Mouse (Mus musculus) cerebellum, adult 8-10 months (tissue): Measurements from ENCODE around the gene Zkscan6.

Source experiments
- DNase-seq: peaks from one replicate; pipeline ENCODE4 v3.0.0; 2022

The Zkscan6 gene

GRCm38 (mm10) chr11:65806909-65807504 lies at the start of gene Zkscan6:
TSS of gene Zkscan6 (plus strand) at chr11:65807175.
- peak; percentile 86 for DNase-seq

GRCm38 (mm10) chr11:65759350-65759749 lies 47.6 kb upstream of the Zkscan6 start:
- no peak for DNase-seq

- no peak for DNase-seq
These were observed 46.1 kb upstream of the Zkscan6 start for GRCm38 (mm10) chr11:65760912-65761311.

- DNase-seq: no peak
These were observed 38.5 kb upstream of the Zkscan6 start for GRCm38 (mm10) chr11:65768445-65768844.

GRCm38 (mm10) chr11:65769990-65770389 lies 37.0 kb upstream of the Zkscan6 start:
- no peak for DNase-seq

- DNase-seq: no peak
These were observed 35.4 kb upstream of the Zkscan6 start for GRCm38 (mm10) chr11:65771546-65771945.

- DNase-seq: no peak
These were observed 33.4 kb upstream of the Zkscan6 start for GRCm38 (mm10) chr11:65773535-65773934.

GRCm38 (mm10) chr11:65773946-65774656 lies 32.9 kb upstream of the Zkscan6 start:
- DNase-seq: no peak

GRCm38 (mm10) chr11:65776906-65777611 lies 29.9 kb upstream of the Zkscan6 start:
- DNase-seq: no peak

GRCm38 (mm10) chr11:65777810-65778209 lies 29.2 kb upstream of the Zkscan6 start:
- no peak for DNase-seq

GRCm38 (mm10) chr11:65779066-65779465 lies 27.9 kb upstream of the Zkscan6 start:
- no peak for DNase-seq

- no peak for DNase-seq
These were observed 27.4 kb upstream of the Zkscan6 start for GRCm38 (mm10) chr11:65779578-65779977.

GRCm38 (mm10) chr11:65781596-65781995 lies 25.4 kb upstream of the Zkscan6 start:
- DNase-seq: no peak

GRCm38 (mm10) chr11:65786160-65786559 lies 20.8 kb upstream of the Zkscan6 start:
- DNase-seq: no peak

GRCm38 (mm10) chr11:65787421-65788151 lies 19.4 kb upstream of the Zkscan6 start:
- DNase-seq: no peak

GRCm38 (mm10) chr11:65788154-65788553 lies 18.8 kb upstream of the Zkscan6 start, which contains the start of gene Map2k4:
TSS of gene Map2k4 (minus strand) at chr11:65788297.
- DNase-seq: peak; percentile 91

- DNase-seq: no peak
These were observed 12.4 kb upstream of the Zkscan6 start for GRCm38 (mm10) chr11:65794428-65795219.

- DNase-seq: no peak
These were observed 11.1 kb upstream of the Zkscan6 start for GRCm38 (mm10) chr11:65795896-65796295.

- peak; percentile 91 for DNase-seq
These were observed 5.1 kb upstream of the Zkscan6 start for GRCm38 (mm10) chr11:65801899-65802298.

- DNase-seq: no peak
These were observed 562 bp upstream of the Zkscan6 start for GRCm38 (mm10) chr11:65806321-65806904.

- DNase-seq: no peak
These were observed 626 bp downstream of the Zkscan6 start for GRCm38 (mm10) chr11:65807601-65808000.

- DNase-seq: no peak
These were observed 5.1 kb downstream of the Zkscan6 start for GRCm38 (mm10) chr11:65812088-65812487.
